Mouse (Mus musculus): ENCODE results near the gene Dhps. TPM values are rescaled to one million over a fixed set of nuclear protein-coding genes. Genes with fewer than 3 reads are reported as not detected.

Gene Dhps
- polyA plus RNA-seq, 1 experiment from 2014 or later: 40.2 TPM

- Histone ChIP-seq H3K9me3 (ENCODE audit: control insufficient read depth, low read length) (no peaks in the 10 kb centered on the region), H3K27ac (replicated peaks) (no peak overlapping the region), H3K4me3 (ENCODE audit: low read depth, low read length) (no peak overlapping the region), H3K36me3 (ENCODE audit: control insufficient read depth, insufficient read depth, low read length) (peaks cover 36% of the 10 kb centered on the region), H3K4me1 (replicated peaks; ENCODE audit: control insufficient read depth, insufficient read depth) (no peaks in the 10 kb centered on the region), H3K4me2 (replicated peaks; ENCODE audit: low read depth) (no peak overlapping the region), H3K9ac (ENCODE audit: low read length) (no peak overlapping the region), H3K27me3 (ENCODE audit: control insufficient read depth, insufficient read depth, low read length) (no peaks in the 10 kb centered on the region)
- 88% methylated on average over 6 of the region's 6 CpGs for WGBS
- TF ChIP-seq CTCF (IDR thresholded peaks at IDR 0.05; ENCODE audit: low read depth): no peak
- TF ChIP-seq EP300 (optimal IDR thresholded peaks at IDR 0.05): no peak
- ATAC-seq (ENCODE audit: low FRiP score, low TSS enrichment) (no peak), DNase-seq (ENCODE audit: low spot score) (no peak)
Observed at GRCm38 (mm10) chr8:85043619-85044018, 27.9 kb upstream of the Dhps start.

- Histone ChIP-seq H3K9ac (ENCODE audit: low read length) (no peak overlapping the region), H3K27me3 (ENCODE audit: control insufficient read depth, insufficient read depth, low read length) (no peaks in the 10 kb centered on the region), H3K27ac (replicated peaks) (no peak overlapping the region), H3K9me3 (ENCODE audit: control insufficient read depth, low read length) (no peaks in the 10 kb centered on the region), H3K4me1 (replicated peaks; ENCODE audit: control insufficient read depth, insufficient read depth) (peaks cover 4% of the 10 kb centered on the region; the same call in 1 of the 2 replicates), H3K4me3 (ENCODE audit: low read depth, low read length) (no peak overlapping the region), H3K36me3 (ENCODE audit: control insufficient read depth, insufficient read depth, low read length) (peaks cover 23% of the 10 kb centered on the region), H3K4me2 (replicated peaks; ENCODE audit: low read depth) (no peak overlapping the region)
- TF ChIP-seq EP300 (optimal IDR thresholded peaks at IDR 0.05) (no peak), CTCF (IDR thresholded peaks at IDR 0.05; ENCODE audit: low read depth) (0 out of 2 replicates have a peak, but pooled peaks have one; percentile 3)
- DNase-seq (ENCODE audit: low spot score): no peak
- 77% methylated on average over 7 of the region's 7 CpGs for WGBS
- ATAC-seq (ENCODE audit: low FRiP score, low TSS enrichment): no peak
Observed at GRCm38 (mm10) chr8:85057367-85057766, 14.2 kb upstream of the Dhps start.

- H3K4me3 ChIP-seq (ENCODE audit: low read depth, low read length): peak within 1 kb of the TSS; percentile 81
- H3K9ac ChIP-seq (ENCODE audit: low read length): peak within 1 kb of the TSS; percentile 76
- ATAC-seq (ENCODE audit: low FRiP score, low TSS enrichment) (peak; percentile 91), DNase-seq (ENCODE audit: low spot score) (peak; percentile 94)
- H3K9me3 ChIP-seq (ENCODE audit: control insufficient read depth, low read length): no peaks in the 10 kb centered on the region
- H3K27me3 ChIP-seq (ENCODE audit: control insufficient read depth, insufficient read depth, low read length): no peaks in the 10 kb centered on the region
- H3K4me2 ChIP-seq (replicated peaks; ENCODE audit: low read depth): peak within 1 kb of the TSS; percentile 97
- peaks cover 4% of the 10 kb centered on the region; the same call in 1 of the 2 replicates for H3K4me1 ChIP-seq (replicated peaks; ENCODE audit: control insufficient read depth, insufficient read depth)
- H3K27ac ChIP-seq (replicated peaks): peak within 1 kb of the TSS; percentile 76
- WGBS: under 1% methylated on average over 52 of the region's 53 CpGs
- H3K36me3 ChIP-seq (ENCODE audit: control insufficient read depth, insufficient read depth, low read length): peaks cover 2% of the 10 kb centered on the region; the same call in 1 of the 2 replicates
- no peak for TF ChIP-seq EP300 (optimal IDR thresholded peaks at IDR 0.05)
- TF ChIP-seq CTCF (IDR thresholded peaks at IDR 0.05; ENCODE audit: low read depth): 0 out of 2 replicates have a peak, but pooled peaks have one; percentile 20
Observed at GRCm38 (mm10) chr8:85059879-85060616, 11.5 kb upstream of the Dhps start, which contains the start of gene Fbxw9. TSS of gene Fbxw9 (plus strand) at chr8:85060055.

- peaks cover 4% of the 10 kb centered on the region; the same call in 1 of the 2 replicates for H3K4me1 ChIP-seq (replicated peaks; ENCODE audit: control insufficient read depth, insufficient read depth)
- H3K9me3 ChIP-seq (ENCODE audit: control insufficient read depth, low read length): no peaks in the 10 kb centered on the region
- no peaks in the 10 kb centered on the region for H3K36me3 ChIP-seq (ENCODE audit: control insufficient read depth, insufficient read depth, low read length)
- no peak for TF ChIP-seq EP300 (optimal IDR thresholded peaks at IDR 0.05)
- no peak for TF ChIP-seq CTCF (IDR thresholded peaks at IDR 0.05; ENCODE audit: low read depth)
- H3K27me3 ChIP-seq (ENCODE audit: control insufficient read depth, insufficient read depth, low read length): no peaks in the 10 kb centered on the region
- no peak overlapping the region for H3K4me3 ChIP-seq (ENCODE audit: low read depth, low read length)
- ATAC-seq (ENCODE audit: low FRiP score, low TSS enrichment) (no peak), DNase-seq (ENCODE audit: low spot score) (no peak)
- no peak overlapping the region for H3K9ac ChIP-seq (ENCODE audit: low read length)
- H3K27ac ChIP-seq (replicated peaks): no peak overlapping the region
- WGBS: 92% methylated on average over 4 of the region's 4 CpGs
- no peak overlapping the region for H3K4me2 ChIP-seq (replicated peaks; ENCODE audit: low read depth)
Observed at GRCm38 (mm10) chr8:85062603-85063002, 9.0 kb upstream of the Dhps start.

GRCm38 (mm10) chr8:85065213-85065612 lies 6.3 kb upstream of the Dhps start:
- ATAC-seq (ENCODE audit: low FRiP score, low TSS enrichment): no peak
- DNase-seq (ENCODE audit: low spot score): no peak
- Histone ChIP-seq H3K36me3 (ENCODE audit: control insufficient read depth, insufficient read depth, low read length) (no peaks in the 10 kb centered on the region), H3K9me3 (ENCODE audit: control insufficient read depth, low read length) (no peaks in the 10 kb centered on the region), H3K4me2 (replicated peaks; ENCODE audit: low read depth) (no peak overlapping the region), H3K27ac (replicated peaks) (no peak overlapping the region), H3K4me3 (ENCODE audit: low read depth, low read length) (no peak overlapping the region), H3K9ac (ENCODE audit: low read length) (no peak overlapping the region), H3K4me1 (replicated peaks; ENCODE audit: control insufficient read depth, insufficient read depth) (peaks cover 4% of the 10 kb centered on the region; the same call in 1 of the 2 replicates), H3K27me3 (ENCODE audit: control insufficient read depth, insufficient read depth, low read length) (no peaks in the 10 kb centered on the region)
- 31% methylated on average over 2 of the region's 2 CpGs for WGBS
- TF ChIP-seq CTCF (IDR thresholded peaks at IDR 0.05; ENCODE audit: low read depth) (no peak), EP300 (optimal IDR thresholded peaks at IDR 0.05) (no peak)

- Histone ChIP-seq H3K4me2 (replicated peaks; ENCODE audit: low read depth) (no peak overlapping the region), H3K9ac (ENCODE audit: low read length) (no peak overlapping the region), H3K36me3 (ENCODE audit: control insufficient read depth, insufficient read depth, low read length) (no peaks in the 10 kb centered on the region), H3K9me3 (ENCODE audit: control insufficient read depth, low read length) (no peaks in the 10 kb centered on the region), H3K27me3 (ENCODE audit: control insufficient read depth, insufficient read depth, low read length) (no peaks in the 10 kb centered on the region), H3K4me3 (ENCODE audit: low read depth, low read length) (no peak overlapping the region), H3K4me1 (replicated peaks; ENCODE audit: control insufficient read depth, insufficient read depth) (0 out of 2 replicates have a peak, but pooled peaks cover 2% of the 10 kb centered on the region), H3K27ac (replicated peaks) (no peak overlapping the region)
- ATAC-seq (ENCODE audit: low FRiP score, low TSS enrichment) (no peak), DNase-seq (ENCODE audit: low spot score) (no peak)
- TF ChIP-seq CTCF (IDR thresholded peaks at IDR 0.05; ENCODE audit: low read depth): no peak
- no peak for TF ChIP-seq EP300 (optimal IDR thresholded peaks at IDR 0.05)
- WGBS: 87% methylated on average over 2 of the region's 2 CpGs
Observed at GRCm38 (mm10) chr8:85067155-85067554, 4.4 kb upstream of the Dhps start.

Data from stomach, postnatal 0 days (tissue).